Mouse (Mus musculus): Measurements from ENCODE around the gene Sucla2.
"Not testable (repeated sequence)": the region's sequence is repeated elsewhere in the genome, so short reads cannot be mapped to it uniquely, and the experiment has no call there.

Gene Sucla2

DNA sequence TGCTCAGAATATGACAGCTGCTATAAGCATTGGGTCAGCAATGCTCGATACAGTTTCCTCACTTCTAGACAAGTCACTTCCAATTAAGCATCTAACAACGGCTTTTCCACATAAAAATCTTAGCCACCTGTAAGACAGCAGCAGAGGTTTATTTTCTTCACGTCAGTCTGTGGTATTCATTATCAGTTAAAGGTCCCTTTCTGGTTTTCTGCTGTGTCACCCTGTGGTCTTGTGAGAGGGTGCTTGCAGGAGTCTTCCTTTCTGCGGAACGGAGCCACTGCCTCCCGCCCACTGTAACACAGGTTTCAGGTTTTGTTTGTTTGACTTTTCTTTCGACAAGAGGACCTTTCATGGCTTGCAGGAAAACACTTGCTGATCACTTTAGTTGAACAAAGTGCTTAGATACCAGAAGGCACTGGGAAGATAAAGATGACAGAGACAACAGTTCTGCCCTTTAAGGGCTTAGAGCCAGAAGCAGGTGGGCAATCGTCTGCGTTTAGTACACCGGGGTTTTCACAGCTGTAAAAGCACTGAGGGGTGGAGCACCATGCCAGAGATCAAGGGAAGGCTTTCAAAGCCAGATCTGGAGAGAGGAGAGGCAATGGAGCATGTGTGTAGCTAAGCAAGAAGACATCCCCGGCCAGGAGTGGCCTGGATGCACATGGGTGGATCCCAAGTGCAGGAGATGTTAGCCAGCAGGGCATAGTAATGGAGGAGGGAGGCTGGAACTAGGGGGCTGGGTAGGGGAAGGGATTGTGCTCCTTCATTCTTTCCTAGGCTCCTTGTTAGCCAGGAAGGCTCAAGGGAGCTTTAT, 83.8 kb downstream of the Sucla2 start:
- DNase-seq (ENCODE audit: low spot score in 2 of 2) = no peak

GRCm38 (mm10) chr14:73614961-73615360, 89.8 kb downstream of the Sucla2 start:
- DNase-seq (ENCODE audit: low spot score in 2 of 2) = not testable (repeated sequence)

DNA sequence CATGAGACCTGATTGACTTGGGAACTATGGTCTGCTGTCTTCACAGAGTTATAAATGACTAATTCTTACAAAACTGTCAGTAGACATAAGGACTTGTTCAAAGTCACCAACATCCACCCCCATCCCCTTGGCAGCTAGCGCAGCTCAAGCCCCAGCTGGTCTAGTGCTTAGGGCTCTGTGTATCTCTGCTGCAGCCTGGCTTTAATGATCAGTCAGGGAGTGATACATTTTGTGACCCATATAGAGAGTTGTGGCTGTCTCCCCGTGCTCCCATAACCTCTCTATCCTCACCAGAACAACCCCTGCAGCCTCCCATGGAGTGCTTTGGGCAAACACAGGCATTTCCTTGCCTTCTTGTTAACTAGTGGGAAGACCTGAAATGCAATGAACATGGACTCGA, 95.8 kb downstream of the Sucla2 start:
- DNase-seq (ENCODE audit: low spot score in 2 of 2) = no peak

- DNase-seq (ENCODE audit: low spot score in 2 of 2) = no peak
Observed at GRCm38 (mm10) chr14:73622988-73623387, 97.9 kb downstream of the Sucla2 start.

GRCm38 (mm10) chr14:73625469-73625868, 100.3 kb downstream of the Sucla2 start:
- DNase-seq (ENCODE audit: low spot score in 2 of 2) = no peak

- DNase-seq (ENCODE audit: low spot score in 2 of 2) = peak; percentile 67 to 83
Observed at GRCm38 (mm10) chr14:73631511-73631910, 106.4 kb downstream of the Sucla2 start.

DNA sequence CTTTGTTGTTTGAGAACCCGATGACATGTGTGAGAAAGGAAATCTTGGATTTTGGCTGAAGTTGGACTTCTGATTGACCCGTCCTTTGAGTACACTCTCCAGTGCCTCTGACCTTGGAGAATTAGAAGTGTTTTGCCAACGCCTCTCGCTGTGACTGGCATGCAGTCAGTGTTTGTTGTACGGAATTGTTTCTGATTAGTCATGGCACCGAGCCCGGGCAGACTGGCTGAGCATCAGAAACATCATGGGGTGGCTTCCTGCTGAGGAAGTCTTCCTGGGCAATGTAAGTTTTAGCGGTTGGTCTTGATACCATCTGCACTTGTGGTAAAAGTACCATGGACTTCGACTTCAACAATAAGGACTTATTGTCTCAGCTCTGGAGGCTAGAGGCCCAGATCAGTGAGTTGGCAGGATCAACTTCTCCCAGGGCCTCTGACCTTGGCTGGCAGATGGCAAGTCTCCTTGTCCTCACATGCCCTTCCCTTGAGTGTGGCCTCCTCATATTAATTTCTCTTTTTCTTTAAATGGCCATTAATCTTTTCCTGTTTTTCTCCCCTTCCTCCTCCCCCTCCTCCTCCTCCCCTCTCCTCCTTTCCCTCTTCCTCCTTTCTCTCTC, 107.6 kb downstream of the Sucla2 start:
- DNase-seq (ENCODE audit: low spot score in 2 of 2) = peak; percentile 70 to 84

- DNase-seq (ENCODE audit: low spot score in 2 of 2) = no peak
Observed at GRCm38 (mm10) chr14:73634356-73634755, 109.2 kb downstream of the Sucla2 start.

GRCm38 (mm10) chr14:73637460-73637859, 112.3 kb downstream of the Sucla2 start:
- no peak for DNase-seq (ENCODE audit: low spot score in 2 of 2)

All from heart, adult 9 months (tissue).